Mouse (Mus musculus): ENCODE measurements at regions not wholly inside any gene's neighbourhood (a gene's known extent, or its start where the extent isn't known, plus 50 kb on each side); places are given as distances from the start of the nearest gene placed in this dataset.

DNA sequence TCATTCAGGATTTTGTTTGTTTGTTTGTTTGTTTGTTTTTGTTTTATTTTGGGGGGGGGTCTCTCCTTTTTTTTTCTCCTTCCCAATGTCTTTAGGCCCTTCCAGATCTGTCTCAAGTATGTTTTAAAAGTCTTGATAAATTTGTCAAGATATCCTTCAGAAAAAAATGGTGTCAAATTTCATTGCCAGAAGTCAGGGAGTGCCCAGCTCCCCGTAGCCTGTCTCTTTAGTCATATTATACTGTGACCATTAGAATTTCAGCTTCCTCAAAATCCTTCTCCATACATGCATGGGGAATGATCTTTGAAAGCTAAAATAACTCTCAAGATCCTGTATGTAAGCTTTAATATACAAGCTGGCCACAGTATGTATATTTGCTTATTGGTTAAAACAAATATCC lies 134.3 kb upstream of the Lpp start:
- DNase-seq (ENCODE audit: low read depth, low spot score): no peak

DNA sequence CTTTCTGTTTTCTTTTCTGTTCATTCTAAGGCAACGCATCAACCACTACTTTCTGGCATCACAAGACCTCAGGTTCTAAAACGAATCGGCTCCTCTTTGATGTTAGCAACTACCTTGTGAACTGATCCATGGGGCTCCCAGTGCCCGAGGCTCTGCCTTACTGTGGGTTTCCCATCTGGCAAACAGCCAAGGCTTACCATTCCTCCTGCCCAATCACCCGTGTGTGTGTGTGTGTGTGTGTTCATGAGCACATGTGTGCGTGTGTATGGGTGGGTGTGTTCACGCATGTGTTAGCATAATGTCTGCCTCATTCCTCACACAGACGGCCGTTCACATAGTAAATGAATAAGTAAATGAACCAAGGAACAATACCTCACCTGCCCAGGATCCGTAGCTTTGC lies 138.3 kb upstream of the Lpp start:
- DNase-seq (ENCODE audit: low read depth, low spot score): no peak

DNA sequence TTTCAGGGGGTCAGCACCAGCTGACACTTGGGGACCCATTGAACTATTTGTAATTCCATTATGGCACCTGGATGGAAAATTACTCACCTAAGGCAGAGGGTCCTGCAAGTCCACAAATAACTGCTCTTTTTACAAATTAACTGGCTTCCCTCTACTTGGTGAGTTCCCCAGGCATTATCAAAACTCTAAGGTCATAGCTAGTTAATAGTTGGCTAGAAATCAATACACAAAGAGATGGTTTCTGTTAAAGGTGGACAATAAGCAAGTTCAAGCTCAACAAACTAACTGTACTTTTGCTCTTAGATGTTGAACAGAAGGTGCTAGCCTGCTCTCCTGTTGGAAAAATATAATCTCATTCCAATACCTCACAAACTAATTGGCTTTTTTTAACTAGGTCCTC lies 138.7 kb upstream of the Lpp start:
- DNase-seq (ENCODE audit: low read depth, low spot score): no peak

DNA sequence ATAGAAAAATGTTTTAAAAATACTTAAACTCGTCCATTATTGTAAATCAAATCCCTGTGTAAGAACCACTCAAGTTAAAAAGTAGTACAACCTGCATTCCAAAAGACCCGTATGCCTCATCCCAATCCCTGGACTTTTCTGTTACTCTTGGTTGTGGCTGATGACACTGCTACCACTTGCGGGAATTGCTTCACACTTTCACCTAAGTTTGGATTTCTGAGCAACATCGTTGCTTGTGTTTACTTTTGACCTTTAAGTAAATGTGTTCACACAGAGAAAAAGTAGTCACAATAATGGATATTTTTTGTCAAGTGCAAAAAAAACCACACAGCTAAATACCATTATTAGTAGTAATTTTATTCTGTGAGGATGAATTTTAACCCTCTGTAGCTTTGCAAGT lies 139.2 kb upstream of the Lpp start:
- no peak for DNase-seq (ENCODE audit: low read depth, low spot score)

DNA sequence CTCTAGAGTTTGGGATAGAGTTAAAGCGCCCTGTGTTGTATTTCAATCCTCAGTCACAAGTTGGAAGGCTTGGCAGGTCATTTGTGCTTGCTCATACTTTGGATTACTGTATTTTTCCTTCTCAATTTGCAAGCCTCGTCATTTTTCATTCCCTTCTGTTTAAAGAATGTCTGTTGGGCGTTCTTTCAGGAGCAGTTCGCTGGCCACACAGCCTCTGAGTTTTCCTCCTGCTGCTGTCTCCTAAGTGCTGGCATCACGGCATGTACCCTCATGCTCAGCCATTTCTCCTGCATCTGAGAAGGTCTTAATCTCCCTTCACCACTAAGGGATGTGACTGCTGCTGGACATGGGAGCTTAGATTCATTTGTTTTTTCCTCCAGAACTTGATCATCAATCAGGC lies 146.0 kb upstream of the Lpp start:
- no peak for DNase-seq (ENCODE audit: low read depth, low spot score)

DNA sequence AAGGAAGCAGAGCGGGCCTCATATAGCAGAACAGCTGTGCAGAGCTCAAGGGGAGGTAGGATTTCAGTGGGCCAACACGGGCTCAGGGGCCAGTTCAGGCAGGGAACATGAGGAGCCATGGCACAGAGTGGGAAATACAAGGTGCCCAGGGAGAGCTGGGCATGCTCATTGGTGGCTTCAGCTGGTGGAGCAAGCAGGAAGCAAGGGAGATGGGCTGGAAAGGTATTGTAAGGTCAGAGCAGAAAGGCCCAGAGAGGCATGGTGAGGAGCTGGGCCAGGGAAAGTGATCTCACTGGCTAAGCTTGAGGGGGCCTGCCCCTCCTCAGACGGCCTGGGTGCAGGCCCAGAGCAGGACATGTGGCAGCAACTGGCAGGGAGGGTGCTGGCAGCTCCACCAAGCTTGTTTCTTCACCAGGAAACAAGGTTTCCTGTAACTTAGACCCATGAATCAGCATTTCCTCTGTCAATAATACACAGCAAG lies 155.2 kb upstream of the Lpp start:
- peak; percentile 43 for DNase-seq (ENCODE audit: low read depth, low spot score)

DNA sequence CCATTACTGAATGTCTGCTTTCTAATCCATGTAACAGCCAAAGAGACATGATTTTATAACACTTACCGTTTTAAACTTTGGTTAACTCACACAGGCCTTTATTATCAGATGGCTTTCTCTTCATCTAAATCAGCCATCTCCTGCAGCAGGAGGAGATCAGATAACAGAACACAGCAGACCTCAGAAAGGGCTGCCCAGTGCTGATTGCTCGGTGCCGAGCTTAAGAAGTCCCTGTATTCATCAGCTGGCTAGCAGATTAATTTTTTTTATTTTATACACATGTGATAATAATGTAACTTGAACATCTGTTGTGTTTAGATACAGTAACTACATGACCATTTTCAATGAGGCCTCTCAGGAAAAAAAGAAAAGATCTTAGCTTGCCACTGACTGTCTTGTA lies 155.9 kb upstream of the Lpp start:
- no peak for DNase-seq (ENCODE audit: low read depth, low spot score)

DNA sequence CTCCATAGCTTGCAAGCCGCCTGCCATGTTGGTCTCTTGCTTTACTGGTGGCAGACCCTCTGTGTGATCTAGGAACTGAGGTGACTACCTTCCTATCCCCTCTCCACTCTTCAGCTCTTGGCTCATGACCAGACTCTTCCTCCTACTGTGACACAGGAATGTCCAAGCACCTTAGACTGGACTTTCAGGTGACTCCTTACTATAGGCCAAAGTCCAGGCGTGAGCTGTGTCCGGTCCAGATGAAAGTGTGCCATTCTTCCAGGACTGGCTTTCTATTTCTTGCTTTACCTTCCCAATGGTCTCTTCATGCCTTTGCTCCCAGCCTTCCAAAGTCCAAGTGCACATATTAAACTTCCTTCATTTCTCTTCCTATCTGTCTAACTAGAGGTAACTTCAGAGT lies 156.3 kb upstream of the Lpp start:
- no peak for DNase-seq (ENCODE audit: low read depth, low spot score)

DNA sequence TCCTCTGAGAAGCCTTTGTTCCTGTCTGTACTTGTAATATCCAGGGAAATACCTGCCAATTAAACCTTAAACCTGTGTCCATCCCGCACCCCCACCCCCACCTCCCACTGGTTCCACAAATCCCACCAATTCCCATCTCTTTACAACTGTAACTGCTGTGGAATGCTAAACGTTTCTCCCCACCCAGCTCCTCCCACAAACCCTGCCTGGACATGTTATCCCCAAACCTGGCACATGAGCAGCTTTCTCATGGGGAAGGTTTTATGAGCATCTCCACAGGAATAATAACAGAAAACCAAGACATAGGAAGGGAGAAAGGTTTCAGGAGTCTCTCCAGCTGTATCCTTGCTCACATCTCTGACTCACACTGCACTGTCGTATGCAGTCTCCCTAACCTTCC lies 156.8 kb upstream of the Lpp start:
- DNase-seq (ENCODE audit: low read depth, low spot score): no peak

DNA sequence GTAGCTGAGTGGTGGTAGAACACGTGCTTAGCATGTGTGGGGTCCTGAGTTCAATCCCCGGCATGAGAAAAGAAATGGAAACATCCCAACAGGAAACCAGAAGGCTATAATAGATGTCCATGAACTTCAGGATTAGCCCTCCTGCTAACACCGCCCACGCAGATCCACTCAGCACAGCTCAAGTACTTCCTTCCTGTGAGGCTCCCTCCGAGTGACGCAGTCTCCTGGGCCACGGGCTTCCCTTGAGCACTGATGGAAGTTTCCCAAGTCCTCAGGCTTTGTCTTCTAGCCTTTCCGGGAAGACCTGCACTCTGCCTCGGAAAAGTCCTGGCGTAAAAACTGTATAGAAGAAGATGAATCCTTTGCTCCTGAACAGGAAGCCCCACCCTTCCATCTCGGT lies 158.5 kb upstream of the Lpp start:
- DNase-seq (ENCODE audit: low read depth, low spot score): peak; percentile 59

DNA sequence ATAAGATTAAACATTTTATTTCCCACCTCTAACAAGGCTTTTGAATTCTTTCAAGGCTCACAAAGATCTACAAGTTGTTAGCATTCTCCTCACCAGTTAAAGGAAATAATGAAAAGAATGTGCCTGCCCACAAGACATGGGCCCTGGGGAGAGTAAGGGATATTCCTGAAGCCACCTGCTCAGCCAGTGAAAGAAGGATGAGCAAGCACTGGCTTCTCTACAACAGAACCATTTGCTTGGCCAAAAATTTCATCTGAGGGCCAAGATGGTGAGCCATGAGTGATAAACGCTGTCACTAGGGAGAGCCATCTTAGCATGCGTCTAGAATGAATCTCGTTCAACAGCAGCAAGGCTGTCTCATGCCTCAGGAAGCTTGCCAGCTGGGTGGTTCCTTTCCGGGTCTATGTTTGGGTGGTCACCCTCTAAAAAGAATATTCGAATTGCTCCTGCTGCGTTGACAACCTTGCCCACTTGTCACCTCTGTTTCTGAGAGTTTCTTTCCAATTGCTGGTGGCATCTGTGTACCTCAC lies 161.2 kb upstream of the Lpp start:
- no peak for DNase-seq (ENCODE audit: low read depth, low spot score)

DNA sequence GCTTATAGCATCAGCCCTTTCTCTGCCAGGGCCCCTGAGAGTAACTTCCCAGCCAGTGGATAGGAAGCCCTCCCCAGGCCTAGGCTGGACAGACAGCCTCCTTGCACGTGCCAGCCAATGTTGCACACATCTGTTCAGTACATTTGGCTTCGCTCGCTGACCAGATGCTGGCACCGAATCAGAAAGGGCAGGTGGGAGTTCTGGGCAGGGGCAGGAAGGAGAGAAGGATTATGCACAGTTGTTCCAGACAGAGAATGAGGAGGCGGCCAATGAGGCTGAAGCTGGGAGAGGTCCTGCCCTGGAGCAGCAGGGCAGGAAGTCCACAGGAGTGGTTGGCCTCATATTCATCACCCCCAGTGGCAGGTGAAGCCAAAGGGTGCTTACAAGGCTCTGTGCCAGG lies 161.8 kb upstream of the Lpp start:
- no peak for DNase-seq (ENCODE audit: low read depth, low spot score)

DNA sequence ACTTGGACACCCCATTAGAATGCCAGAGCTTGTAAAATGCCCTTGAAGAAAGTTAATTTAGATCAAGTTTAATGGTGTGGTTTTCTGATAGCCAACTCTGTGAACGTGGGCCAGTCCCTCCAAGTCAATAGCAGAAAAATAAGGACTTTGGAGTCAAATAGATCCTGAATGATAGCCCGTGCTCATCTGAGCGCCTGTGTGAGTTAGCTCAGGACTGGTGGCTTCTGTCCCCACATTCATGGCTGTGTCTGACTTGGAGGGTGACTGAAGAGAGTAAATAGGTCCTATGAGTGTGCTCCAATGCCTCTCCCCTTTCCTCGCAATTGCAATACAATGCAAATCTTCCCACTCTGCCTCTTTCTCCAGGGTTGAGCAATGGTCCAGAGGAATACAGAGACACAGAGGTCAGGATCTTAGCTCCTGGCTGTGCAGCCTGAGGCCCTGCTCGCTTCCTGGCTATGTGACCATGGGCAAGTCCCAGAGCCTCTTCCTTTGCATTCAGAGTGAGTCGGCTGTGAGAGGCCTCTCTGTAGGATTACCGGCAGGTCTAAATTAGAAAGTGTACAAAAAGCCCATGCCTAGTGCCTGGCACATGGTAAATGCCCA lies 164.2 kb upstream of the Lpp start:
- no peak for DNase-seq (ENCODE audit: low read depth, low spot score)

DNA sequence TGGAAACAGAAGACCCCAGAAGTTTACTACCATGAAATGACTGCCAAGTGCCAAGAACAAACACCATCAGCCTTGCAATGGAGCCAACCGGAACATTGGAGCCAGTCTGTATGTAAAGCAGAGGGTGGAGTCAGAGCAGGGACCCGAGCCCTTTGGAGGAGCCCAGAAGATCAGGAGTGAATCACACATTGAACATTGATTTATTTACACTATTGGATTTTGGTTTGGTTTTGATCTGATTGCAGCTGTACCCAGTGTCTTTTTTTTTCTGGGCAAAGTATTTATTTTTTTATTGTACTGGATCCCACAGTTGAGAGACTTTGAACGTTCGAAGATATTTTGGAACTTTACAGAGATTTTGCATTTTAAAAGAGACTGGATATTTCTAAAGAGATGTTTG lies 167.4 kb upstream of the Lpp start:
- DNase-seq (ENCODE audit: low read depth, low spot score): no peak

DNA sequence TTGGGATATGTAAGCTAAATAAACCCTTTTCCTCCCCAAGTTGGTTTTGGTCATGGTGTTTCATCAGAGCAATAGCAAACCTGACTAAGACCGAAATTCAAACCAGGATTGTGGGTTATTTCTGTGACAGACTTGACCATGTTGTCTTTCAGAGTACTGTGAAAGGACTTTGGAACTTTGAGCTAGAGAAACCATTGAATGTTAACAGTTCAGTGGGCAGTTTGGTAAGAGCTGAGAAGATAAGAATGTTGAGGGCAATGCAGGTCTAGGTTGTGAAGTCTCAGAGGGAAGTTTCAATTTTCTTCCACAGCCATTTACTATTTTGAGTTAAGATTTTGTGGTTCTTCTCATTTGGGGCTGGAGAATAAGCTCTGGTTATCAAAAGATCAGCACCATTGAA lies 168.2 kb upstream of the Lpp start:
- no peak for DNase-seq (ENCODE audit: low read depth, low spot score)

DNA sequence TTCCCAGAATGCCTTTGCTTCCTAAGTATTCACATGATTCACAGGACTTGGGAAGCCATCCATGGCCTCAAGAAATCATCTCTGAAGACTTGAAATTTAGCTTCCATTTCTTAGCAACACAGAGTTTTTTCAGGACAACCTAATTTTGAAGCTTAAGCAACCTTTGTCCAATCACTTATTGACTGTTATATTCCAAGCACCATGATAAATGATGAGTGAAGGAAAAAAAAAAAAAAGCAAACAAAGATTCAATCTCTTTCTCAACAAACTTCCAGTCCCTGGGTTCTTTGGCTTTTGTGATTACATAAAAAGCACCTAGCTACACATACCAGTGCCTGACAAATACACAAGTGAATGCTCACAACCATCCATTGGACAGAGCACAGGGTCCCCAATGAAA lies 169.4 kb upstream of the Lpp start:
- DNase-seq (ENCODE audit: low read depth, low spot score): no peak

DNA sequence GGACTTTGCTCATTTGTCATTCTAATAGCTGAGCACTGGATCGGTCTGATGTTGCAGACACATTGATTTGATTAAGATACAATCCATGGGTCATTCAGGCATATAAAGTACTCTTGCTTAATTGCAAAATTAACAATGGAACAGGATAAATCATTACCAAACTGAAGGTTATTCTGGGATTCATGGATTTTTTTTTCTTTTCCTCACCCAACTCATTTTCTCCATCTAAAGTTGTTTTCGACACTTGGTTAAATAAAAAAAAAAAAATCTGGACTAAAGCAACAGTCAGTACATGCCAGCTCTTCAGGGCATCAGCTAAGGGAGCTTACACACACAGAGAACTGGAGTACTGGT lies 169.8 kb upstream of the Lpp start:
- no peak for DNase-seq (ENCODE audit: low read depth, low spot score)

DNA sequence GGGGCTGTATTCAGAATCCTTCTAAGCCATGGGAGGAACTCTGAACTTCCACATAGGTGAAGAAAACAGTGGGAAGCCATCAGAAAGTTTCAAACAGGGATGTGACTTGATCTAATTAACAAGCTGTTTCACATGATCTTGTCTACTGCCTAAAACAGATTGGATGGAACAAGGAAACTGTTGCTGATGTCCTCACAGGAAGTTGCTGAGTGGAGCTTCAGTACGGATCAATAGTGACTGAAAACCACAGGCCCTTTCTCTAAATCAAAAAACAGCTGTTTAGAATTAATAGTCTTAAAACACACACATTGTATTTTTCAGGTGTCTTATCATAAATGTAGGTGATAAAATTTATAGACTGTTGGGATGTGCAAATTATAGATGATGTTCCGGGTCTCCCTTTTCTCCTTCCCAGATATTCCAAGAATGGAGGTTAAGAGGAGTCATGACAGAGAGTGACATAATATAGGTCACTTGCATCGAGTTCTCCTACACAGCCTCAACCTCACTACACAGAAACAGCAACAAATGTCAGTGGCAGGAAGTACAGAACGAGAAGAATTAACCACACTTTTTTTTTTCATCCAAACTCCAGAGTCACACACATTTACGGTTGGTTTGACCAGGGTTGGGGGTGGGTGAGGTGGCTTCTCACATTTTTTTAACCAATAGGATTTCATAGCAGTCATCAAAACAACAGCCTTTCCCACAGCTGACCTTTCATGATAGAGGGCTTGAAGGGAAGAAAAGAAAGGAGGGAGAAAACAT lies 170.4 kb upstream of the Lpp start:
- DNase-seq (ENCODE audit: low read depth, low spot score): peak; percentile 60

DNA sequence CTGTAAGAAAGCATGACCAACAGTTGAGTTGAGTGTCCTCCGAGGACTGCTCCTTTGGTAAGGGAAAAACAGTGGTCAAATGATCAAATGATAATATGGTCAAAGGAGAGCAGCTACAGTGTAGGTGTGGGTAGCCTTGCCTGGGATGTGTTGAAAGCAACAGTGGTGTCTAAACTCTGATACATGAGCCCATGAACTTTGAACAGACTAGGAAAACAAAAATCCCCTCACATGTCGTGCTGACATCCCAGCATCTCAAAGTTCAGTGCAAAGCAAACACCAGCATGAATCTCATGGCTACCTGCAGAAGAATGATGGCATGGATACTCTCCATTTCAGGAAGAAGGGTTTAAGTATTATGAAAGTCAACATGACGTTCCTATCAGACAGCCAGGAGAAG lies 171.3 kb upstream of the Lpp start:
- no peak for DNase-seq (ENCODE audit: low read depth, low spot score)

DNA sequence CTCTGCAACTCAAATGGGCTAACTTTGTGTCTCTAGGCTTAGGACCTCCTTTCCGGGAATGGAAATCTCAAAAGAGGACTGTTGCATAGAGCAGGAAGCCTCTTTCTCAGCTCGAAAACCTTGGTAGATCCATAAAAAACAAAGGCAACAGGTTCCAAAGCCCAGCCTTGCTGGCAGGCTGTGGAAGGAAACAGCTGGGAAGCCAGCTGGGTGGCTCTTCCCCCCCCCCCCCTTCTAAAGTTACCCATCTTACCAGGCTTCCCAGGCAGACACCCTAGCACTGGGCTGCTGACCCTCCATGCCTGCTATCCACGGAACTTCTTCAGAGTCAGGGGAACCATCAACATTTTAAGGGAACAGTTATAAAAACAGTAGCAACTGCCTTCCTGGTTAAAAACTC lies 172.7 kb upstream of the Lpp start:
- DNase-seq (ENCODE audit: low read depth, low spot score): no peak

DNA sequence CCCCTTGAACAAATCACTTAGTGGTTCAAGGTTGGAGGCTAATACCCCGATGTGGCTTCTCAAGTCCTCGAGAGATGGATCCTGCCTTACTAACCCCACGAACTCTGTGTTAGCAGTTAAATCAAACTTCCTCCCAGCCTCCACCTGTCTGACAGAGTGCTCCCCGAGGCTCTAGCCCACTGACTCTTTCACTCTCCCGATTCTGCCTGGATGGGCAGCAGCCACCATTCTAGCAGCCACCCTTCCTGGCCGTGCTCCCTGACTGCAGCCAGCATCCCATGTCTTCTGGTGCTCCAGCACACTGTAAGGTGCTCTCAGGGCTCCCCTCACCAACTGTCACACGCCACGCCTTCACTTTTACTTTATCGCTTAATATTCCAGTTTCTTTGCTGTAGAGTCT lies 173.6 kb upstream of the Lpp start:
- DNase-seq (ENCODE audit: low read depth, low spot score): no peak

DNA sequence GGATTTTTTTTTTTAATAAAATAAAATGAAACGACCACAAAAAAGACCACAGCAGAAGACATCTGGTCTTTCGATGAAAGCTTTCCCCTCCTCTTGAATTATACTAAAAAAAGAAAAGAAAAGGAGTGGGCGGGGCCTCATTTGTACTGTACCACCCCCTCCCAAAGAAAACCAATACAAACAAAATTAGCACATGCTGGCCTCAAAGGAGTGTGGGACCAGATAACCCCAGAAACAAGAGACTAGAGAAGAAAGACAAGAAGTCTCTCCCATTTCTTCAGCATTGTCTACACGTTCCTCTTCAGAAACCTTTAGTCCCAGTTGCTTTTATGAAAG lies 174.5 kb upstream of the Lpp start:
- DNase-seq (ENCODE audit: low read depth, low spot score): no peak

DNA sequence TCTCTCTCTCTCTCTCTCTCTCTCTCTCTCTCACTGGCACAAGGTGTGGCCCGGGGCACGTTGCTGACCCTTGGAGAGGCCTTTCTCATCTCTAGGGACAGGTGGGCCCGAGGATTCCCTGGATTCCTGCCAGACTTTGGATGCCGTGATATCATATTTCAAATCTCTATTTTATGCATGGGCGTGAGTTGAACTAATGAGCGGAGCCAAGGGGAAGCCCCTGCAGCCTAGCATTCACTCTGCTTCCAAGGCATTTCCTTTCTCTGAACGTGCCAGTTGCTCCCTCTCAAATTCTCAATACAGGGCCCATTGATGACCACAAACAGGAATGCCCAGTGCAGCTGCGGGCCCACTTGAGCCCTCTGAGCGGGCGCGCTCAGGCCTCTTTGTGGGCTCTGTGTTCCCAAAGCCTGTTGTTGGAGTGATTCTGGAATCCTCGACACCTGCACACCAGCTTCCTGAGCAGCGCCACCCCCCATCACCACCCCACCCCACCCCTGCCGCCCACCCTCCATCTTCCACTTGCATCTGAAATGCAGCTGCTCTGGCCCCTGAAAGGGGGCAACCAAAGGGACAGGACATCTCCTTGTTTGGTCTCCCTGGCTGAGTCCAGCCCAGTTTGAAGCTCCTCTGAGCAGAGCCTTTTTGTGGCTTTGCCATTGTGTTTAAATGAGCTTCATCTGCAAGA lies 175.0 kb upstream of the Lpp start:
- no peak for DNase-seq (ENCODE audit: low read depth, low spot score)

Measured in CD4-positive, CD25-positive, alpha-beta regulatory T cell, adult 2 months (primary cell).